In genomic region chr8:123477737-123478258, GRCm38 (mm10) we compare ENCODE assay signal across 7 mouse cellular contexts. TPM values are rescaled to one million over a fixed set of nuclear protein-coding genes. Genes with fewer than 3 reads are reported as not detected.
A peak's percentile ranks its signal among the peaks of the same experiment; 100 is the strongest.
DNase-seq lines count a peak whose midpoint lies in the region; ATAC-seq lines count a peak whose summit lies in the region.

TSS of gene Afg3l1 (plus strand) at chr8:123477903.

- peak; percentile 94 to 96 for DNase-seq in adrenal gland, adult 18-20 months (ENCODE audit: low spot score in 2 of 2)
- peak; percentile 96 for DNase-seq in embryo, embryonic 11 days
- DNase-seq in gastrocnemius, postnatal 36 days: peak; percentile 91 to 96
- DNase-seq in left cerebral cortex, postnatal 25 days (ENCODE audit: low spot score in 2 of 2): peak; percentile 94 to 96
- DNase-seq in midbrain, embryonic 10.5 days (ENCODE audit: low spot score): peak; percentile 93
- peak; percentile 91 for DNase-seq in right cerebral cortex, postnatal 4 days

- peak within 1 kb of the TSS; percentile 58 for H3K4me2 ChIP-seq in intestine, embryonic 15.5 days (replicated peaks)

- intact Hi-C loops in gastrocnemius, postnatal 36 days (cut with DNase I): no loop called here
- intact Hi-C loops in left cerebral cortex, postnatal 25 days (cut with DNase I): loop anchor here (2.0 kb wide), 1 partner anchor 35 kb away; no protein-coding TSS in a partner anchor

- peak; percentile 96 for ATAC-seq in intestine, embryonic 15.5 days

- no peaks in the 10 kb centered on the region for H3K27me3 ChIP-seq in intestine, embryonic 15.5 days (replicated peaks)
- H3K27me3 ChIP-seq in midbrain, embryonic 10.5 days (ENCODE audit: low read depth, poor library complexity, severe bottlenecking): no peaks in the 10 kb centered on the region

- H3K9ac ChIP-seq in intestine, embryonic 15.5 days: peak within 1 kb of the TSS; percentile 83

- under 1% methylated on average over 58 of the region's 58 CpGs for WGBS in intestine, embryonic 15.5 days
- WGBS in midbrain, embryonic 10.5 days: under 1% methylated on average over 58 of the region's 58 CpGs

- peaks cover 14% of the 10 kb centered on the region for H3K4me1 ChIP-seq in intestine, embryonic 15.5 days (replicated peaks)
- peaks cover 21% of the 10 kb centered on the region for H3K4me1 ChIP-seq in midbrain, embryonic 10.5 days

- peak within 1 kb of the TSS; percentile 94 for H3K4me3 ChIP-seq in intestine, embryonic 15.5 days (replicated peaks)
- peak within 1 kb of the TSS; percentile 94 for H3K4me3 ChIP-seq in midbrain, embryonic 10.5 days

- no peaks in the 10 kb centered on the region for H3K9me3 ChIP-seq in intestine, embryonic 15.5 days
- no peaks in the 10 kb centered on the region for H3K9me3 ChIP-seq in midbrain, embryonic 10.5 days (replicated peaks)

- peak within 1 kb of the TSS; percentile 97 for H3K27ac ChIP-seq in intestine, embryonic 15.5 days
- H3K27ac ChIP-seq in midbrain, embryonic 10.5 days (replicated peaks): peak within 1 kb of the TSS; percentile 99

- H3K36me3 ChIP-seq in intestine, embryonic 15.5 days: peaks cover 14% of the 10 kb centered on the region; the same call in 1 of the 2 replicates
- peaks cover 30% of the 10 kb centered on the region for H3K36me3 ChIP-seq in midbrain, embryonic 10.5 days

RNA-seq across cellular contexts. Expression of gene Afg3l1, which starts in this region (rescaled TPM):
- 10 to 100 TPM; 62.6 to 71.1 TPM for total RNA-seq in adrenal gland, adult 18-20 months (2021)
- total RNA-seq in gastrocnemius, postnatal 36 days (2021): 10 to 100 TPM; 34.6 to 38.2 TPM
- polyA plus RNA-seq in intestine, embryonic 15.5 days (2015; fragmentation: Nextera tagmentation; extraction: Ambion mirVana): 43.4 and 51.2 TPM in 2 replicates
- 10 to 100 TPM; 33.4 to 34.0 TPM for total RNA-seq in left cerebral cortex, postnatal 25 days (2021)
- polyA plus RNA-seq in midbrain, embryonic 10.5 days (2016; fragmentation: Nextera tagmentation; extraction: Ambion mirVana): 69.3 and 74.2 TPM in 2 replicates

Comparison
In these comparisons a context has a peak if more than half of its experiments do, and no peak if none do; other contexts are left out.
1. Peak in every context shown above with its lines: DNase-seq, ATAC-seq, H3K4me3 ChIP-seq and H3K27ac ChIP-seq.